Mouse (Mus musculus): ENCODE measurements around the gene Rufy2.
"Not testable (repeated sequence)": the region's sequence is repeated elsewhere in the genome, so short reads cannot be mapped to it uniquely, and the experiment has no call there.

Gene Rufy2

DNA sequence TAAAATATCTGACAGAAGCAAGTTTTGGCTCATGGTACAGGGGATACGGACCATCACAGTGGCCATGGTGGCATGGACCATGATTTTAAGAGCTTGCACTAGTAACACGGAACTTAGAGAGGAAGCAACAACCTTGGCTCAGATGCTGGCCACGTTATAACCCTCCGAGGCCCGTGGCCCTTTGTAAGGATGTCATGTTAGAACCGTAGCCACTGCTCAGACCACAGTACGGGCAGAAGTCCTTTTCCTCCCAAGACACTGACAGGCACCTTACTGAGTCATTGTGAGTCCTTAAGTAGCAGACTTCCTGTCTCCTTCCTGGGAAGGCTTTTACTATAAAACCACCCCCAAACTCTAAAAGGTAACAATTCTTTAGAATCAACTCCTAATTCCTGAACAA is 71.2 kb downstream of the Rufy2 start:
- DNase-seq (ENCODE audit: low spot score in 2 of 2) = no peak

DNA sequence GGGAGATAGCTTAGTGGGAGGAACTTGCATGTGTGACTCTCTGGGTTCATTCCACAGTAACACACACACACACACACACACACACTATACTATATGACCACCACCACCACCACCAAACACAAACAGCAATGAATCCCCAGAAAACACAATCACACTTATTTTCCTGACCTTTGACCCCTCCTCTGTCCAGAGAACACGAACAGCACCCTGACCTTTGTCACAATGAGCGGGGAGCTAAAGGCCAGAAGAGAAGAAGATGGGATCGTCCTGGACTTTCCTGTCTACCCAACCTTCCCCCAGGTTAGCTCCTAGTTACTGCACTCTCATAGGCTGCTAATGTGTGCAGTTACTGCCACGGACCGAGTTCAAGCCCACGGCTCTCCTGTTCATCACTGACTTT is 72.0 kb downstream of the Rufy2 start:
- no peak for DNase-seq (ENCODE audit: low spot score in 2 of 2)

DNA sequence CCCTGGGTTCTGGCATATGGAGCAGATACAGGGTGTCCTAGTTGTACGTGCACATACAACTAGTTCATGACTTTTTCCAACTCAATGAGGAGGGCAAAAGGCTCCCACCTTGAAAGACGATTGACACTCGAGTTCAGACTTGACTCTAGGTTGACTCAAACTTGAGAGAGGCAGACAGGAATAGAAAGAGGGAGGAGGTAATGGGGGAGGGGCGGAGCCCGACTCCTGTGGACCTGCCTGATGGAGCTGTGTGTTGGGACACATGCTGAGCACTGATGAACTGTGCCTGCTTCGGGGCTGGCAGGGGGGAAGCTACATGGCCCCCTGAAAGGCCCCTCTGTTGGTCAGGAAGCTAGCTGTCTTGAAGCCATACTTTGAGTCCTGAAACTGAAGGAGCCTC is 73.0 kb downstream of the Rufy2 start:
- no peak for DNase-seq (ENCODE audit: low spot score in 2 of 2)

DNA sequence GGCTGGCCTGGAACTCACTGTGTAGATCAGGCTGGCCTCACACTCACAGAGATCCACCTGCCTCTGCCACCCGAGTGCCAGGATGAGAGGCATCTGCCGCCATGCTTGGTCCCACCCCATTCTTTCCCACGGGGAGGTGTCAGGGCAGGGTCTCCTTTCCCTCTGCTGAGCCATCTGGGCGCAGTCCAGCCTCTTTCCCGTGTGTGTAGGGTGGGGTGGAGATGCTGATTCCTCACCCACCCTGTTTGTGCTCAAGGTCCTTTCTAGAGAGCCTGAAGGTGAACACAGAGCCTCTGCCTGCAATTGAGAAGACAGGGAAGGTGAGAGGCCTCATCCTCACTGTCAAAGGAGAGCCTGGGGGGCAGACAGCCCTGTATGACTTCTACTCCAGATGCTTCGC is 74.0 kb downstream of the Rufy2 start:
- DNase-seq (ENCODE audit: low spot score in 2 of 2) = not testable (repeated sequence)

DNA sequence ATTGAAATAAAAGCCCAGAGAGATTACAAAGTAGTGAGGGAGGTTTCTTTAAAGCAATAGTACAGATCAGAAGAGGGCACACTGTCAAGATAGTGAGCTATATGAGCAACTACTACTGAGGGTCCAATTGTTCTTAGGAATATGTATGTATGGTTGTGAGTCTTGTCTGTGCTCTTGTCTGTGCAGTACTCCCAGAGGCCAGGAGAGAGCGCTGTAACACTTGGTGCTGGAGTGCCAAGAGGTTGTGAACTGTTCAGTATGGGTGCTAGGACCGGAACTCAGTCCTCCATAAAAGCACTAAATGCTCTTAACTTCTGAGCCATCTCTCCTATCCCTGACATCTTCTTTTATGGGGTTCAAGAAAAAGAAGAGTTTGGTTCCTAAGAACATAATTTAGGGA is 74.6 kb downstream of the Rufy2 start:
- DNase-seq (ENCODE audit: low spot score in 2 of 2) = no peak

DNA sequence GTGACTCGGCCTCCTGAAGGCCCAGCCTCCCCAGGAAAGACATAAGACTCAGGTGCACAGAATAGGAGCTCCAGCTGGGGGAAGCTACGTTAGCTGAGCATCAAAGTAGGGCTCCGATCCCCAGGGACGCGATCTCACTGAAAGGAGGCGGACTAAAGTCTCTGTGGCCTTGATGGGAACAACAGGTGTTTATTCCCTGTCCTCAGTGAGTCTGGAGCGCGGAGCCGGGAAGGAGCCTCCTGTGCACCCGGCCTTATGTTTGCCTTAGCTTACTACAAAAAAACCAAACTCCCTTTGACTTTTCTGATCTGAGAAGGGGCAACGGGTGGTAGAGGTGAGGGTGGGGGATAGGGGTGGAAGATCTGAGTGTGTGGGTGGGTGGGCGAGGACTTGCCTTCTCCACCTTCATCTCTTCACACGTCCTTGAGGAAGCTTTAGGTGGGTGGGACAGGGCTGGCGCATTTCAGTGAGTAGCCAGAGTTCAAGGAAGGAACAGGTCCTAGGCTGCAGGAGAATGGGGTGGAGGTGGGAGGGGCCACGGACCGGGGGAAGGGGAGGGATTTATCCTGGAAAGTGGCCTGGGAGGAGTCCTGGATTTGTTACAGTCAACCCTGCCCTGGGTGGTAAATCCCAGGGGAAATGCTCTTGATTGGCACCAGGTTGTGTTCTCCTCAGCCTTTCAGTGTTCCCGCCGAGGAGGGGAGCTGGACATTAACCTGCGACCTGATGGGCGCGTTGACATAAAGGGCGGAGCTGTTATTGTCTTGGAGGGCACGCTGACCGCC is 77.1 kb downstream of the Rufy2 start:
- no peak for DNase-seq (ENCODE audit: low spot score in 2 of 2)

DNA sequence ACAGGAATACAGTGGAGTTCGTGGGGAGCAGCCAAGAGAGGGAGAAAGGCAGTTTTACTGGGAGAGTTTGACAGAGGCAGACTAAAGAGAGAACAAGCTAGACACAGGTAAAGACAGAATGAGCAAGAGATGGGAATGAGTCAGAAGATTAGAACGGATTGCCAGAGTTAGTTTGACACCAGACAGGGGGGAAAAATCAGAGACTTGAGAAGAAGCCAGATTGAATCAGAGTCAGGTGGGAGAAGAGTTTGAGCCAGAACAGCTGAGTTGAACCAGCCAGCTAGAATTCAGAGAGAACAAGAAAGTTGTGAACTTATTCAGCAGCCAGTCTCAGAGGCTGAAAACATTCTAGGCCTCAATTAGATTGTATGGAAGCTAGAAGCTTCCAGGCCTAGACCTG is 79.8 kb downstream of the Rufy2 start, which contains the start of gene Pbld1:
Pbld1 (plus strand) TSS at position 301 of the 400 bp plus-strand sequence.
- no peak for DNase-seq (ENCODE audit: low spot score in 2 of 2)

DNA sequence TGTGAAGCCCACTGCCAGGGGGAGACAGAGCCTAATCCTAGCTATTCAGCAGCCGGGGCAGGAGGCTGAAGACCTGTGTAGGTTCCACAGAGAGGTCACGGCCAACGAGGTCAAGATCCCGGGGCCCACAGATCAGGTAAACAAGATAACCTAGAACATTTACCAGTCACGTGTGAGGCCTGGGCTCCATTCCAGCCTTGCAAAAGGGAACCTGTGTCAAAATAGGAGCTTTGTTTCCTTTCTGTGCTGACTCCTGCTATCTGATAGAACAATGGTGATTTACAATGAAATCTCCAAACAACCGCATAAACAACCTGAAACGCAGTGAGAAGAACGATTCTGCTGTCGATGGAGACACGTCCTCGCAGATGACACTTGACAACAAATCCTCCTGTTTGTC is 80.4 kb downstream of the Rufy2 start:
- no peak for DNase-seq (ENCODE audit: low spot score in 2 of 2)

DNA sequence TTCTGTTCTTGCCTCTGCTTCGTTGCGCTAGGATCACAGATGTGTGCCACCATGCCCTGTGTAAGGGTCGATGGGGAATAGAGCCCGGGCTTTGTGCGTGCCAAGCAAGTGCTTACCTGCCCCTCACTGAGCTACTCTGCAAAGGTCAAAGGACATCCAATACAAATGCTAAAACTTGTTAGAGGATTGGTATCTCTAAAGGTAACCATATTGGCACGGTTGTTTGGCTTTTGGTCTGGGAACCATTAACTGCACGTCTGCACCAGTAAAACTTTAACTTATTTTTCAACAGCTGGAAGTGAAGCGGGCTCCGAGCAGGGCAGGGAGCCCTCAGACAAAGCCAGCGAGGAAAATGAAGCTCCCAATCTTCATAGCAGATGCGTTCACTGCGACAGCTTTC is 81.2 kb downstream of the Rufy2 start:
- DNase-seq (ENCODE audit: low spot score in 2 of 2) = no peak

DNA sequence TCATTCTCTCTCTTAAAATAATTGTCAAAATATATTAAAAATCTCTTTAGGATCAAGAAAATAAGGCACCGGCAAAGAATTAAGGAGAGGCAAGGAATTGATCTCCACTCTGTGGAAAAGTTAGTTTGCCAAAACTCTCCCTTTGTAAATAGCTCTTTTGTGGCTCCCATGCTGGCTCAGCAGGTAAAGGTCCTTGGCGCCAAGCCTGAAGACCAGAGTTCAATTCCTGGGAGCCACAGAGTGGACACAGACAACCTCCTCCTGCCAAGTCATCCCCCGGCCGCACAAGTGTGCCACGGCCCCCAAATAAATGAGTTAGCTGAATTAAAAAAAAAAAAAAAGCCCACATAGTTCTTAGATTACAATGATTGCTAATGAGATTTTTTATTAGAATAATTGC is 82.7 kb downstream of the Rufy2 start:
- no peak for DNase-seq (ENCODE audit: low spot score in 2 of 2)

DNA sequence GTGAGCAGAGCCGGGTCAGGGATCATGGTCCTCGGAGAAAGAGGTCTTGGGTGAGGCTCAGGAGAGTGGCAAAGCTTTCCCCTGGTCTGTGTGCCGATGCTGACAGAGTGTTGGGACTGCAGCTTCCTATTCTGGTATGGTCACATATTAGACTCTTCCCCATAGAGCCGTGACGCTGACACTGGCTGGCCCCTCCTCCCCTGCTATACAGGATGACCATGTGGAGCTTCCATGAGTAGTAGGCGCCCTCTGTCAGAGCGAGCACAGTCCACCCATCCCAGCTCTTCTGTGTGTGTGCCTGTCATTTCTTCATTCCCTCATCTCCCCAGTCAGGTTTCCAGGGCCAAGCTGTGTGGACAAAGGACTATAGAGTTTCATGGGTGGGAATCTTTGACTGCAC is 83.3 kb downstream of the Rufy2 start:
- no peak for DNase-seq (ENCODE audit: low spot score in 2 of 2)

DNA sequence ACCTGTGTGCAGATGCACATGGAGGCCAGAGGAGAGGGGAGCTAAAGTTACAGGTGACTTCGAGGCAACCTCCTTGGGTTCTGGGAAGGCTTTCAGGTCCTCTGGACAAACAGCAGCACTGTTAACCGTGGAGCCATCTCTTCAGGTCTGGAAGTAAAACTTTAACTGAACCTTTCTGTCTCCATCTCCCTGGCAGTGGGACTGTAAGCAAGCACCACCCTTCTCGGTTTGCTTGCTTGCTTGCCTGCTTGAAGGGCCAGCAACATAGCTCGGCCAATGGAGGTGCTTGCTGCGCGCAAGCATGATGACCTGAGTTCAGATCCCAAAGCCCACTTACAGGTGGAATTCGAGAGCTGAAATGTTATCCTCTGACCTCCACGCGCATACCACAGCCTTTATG is 84.5 kb downstream of the Rufy2 start:
- no peak for DNase-seq (ENCODE audit: low spot score in 2 of 2)

DNA sequence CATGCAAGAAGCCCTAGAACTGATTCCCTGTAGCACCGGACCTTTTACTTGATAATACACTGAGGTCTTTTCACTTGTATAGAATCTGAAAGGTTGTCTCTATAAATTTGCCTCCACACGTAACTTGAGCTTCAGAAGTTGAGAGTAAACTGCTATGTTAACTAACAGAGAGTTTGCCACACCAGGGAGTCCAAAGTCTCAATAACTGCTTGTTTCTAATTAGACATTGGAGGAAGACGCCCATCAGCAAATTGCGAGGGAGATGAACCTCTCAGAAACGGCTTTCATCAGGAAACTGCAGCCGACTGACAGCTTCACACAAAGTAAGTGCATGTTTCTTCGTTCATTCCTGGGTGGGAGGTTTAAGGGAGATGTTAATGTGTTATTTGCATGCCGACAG is 85.5 kb downstream of the Rufy2 start:
- no peak for DNase-seq (ENCODE audit: low spot score in 2 of 2)

DNA sequence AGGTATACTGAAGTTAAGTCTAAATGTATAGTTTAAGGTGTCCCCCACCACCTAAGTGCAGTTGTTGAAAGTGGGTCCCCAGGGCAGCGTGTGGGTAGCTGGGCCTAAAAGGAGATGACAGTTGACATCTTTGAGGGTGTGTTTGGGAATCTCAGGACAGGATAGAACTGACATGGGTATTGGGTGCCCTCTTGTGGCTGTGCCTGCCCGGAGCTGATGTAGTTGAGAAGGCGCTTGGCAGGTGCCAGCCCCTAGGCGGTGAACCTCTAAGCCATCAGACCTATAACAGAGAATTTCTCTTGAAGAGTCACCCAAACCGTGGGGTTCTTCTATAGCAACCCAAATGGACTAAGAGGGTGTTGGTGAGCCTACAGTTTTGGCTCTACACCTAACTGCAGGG is 86.0 kb downstream of the Rufy2 start:
- peak; percentile 54 to 69 for DNase-seq (ENCODE audit: low spot score in 2 of 2)

Data from right cerebral cortex, postnatal 36 days (tissue).